Mouse (Mus musculus) stomach, postnatal 0 days (tissue): ENCODE measurements at regions not wholly inside any gene's neighbourhood (a gene's known extent, or its start where the extent isn't known, plus 50 kb on each side); places are given as distances from the start of the nearest gene placed in this dataset.

Source experiments
- ATAC-seq: fragments of 200-750 bp; cut with Nextera tagmentation; 2 replicates; pipeline ENCODE4 v1.8.0; 2017; ENCODE audit not compliant: low FRiP score, low TSS enrichment
- DNase-seq: peaks from one replicate; pipeline ENCODE4 v3.0.0-alpha.2; 2016; ENCODE audit warnings: low spot score
- H3K27ac ChIP-seq: fragments of 300-500 bp; sonication (generic); replicated peaks from 2 replicates; pipeline ENCODE4 v1.5.1; 2014; ENCODE audit warnings: mild to moderate bottlenecking, control low read depth
- H3K27me3 ChIP-seq: fragments of 300-500 bp; sonication (generic); 2 replicates; pipeline ENCODE4 v1.6.1; 2014; ENCODE audit warnings: low read length; ENCODE audit not compliant: control insufficient read depth, insufficient read depth
- H3K36me3 ChIP-seq: fragments of 300-500 bp; sonication (generic); 2 replicates; pipeline ENCODE4 v1.6.1; 2014; ENCODE audit warnings: low read length, mixed read lengths; ENCODE audit not compliant: control insufficient read depth, insufficient read depth
- H3K4me1 ChIP-seq: fragments of 300-500 bp; sonication (generic); replicated peaks from 2 replicates; pipeline ENCODE4 v1.6.1; 2014; ENCODE audit warnings: antibody characterized with exemption; ENCODE audit not compliant: control insufficient read depth, insufficient read depth
- H3K4me2 ChIP-seq: fragments of 300-500 bp; sonication (generic); replicated peaks from 2 replicates; pipeline ENCODE4 v1.6.1; 2014; ENCODE audit warnings: low read depth, mild to moderate bottlenecking, control low read depth, moderate library complexity
- H3K4me3 ChIP-seq: fragments of 300-500 bp; sonication (generic); 2 replicates; pipeline ENCODE4 v1.5.1; 2014; ENCODE audit warnings: low read depth, low read length, control low read depth
- H3K9ac ChIP-seq: fragments of 300-500 bp; sonication (generic); 2 replicates; pipeline ENCODE4 v1.6.1; 2014; ENCODE audit warnings: mild to moderate bottlenecking, low read length, control low read depth, mixed read lengths
- H3K9me3 ChIP-seq: fragments of 300-500 bp; sonication (generic); 2 replicates; pipeline ENCODE4 v1.6.1; 2016; ENCODE audit warnings: low read length; ENCODE audit not compliant: control insufficient read depth
- CTCF ChIP-seq: IDR thresholded peaks from 2 replicates; pipeline ENCODE4 v1.5.1; 2016; ENCODE audit warnings: antibody characterized with exemption, low read depth, mild to moderate bottlenecking, moderate library complexity
- EP300 ChIP-seq: optimal IDR thresholded peaks from 2 replicates; pipeline ENCODE3; 2016; ENCODE audit warnings: antibody characterized with exemption
- WGBS: fragments of 180-500 bp; shearing (Covaris S2); extraction: QIAGEN DNeasy Blood & Tissue Kit; methylation state at CpG from one replicate; pipeline ENCODE4 v1.1.7; 2014; 5-methylcytosine and 5-hydroxymethylcytosine counted together

DNA sequence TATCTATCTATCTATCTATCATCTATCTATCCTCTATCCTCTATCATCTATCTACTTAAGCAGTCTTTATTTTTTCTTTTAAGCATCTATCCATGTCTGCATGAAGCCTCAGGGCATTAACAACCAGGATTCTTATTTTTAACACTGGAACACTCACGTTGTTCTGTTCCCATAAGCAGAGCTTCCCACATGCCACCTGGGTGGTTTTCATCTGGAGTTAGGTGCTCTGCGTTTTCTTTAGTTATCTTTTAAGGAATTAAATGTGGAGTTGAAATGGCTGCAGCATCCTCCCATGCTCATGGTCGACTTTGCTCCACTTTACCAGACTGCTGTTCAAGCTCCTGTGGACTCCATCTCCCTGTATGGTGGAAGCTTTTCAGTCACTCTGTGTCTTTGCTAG lies 196.8 kb upstream of the Nox3 start:
- H3K9me3 ChIP-seq: no peaks in the 10 kb centered on the region
- 72% methylated on average over 3 of the region's 3 CpGs for WGBS
- ATAC-seq (no peak), DNase-seq (no peak)
- H3K27me3 ChIP-seq: no peaks in the 10 kb centered on the region
- H3K9ac ChIP-seq: no peak overlapping the region
- no peak overlapping the region for H3K4me3 ChIP-seq
- H3K4me2 ChIP-seq: no peak overlapping the region
- TF ChIP-seq EP300 (no peak), CTCF (no peak)
- no peaks in the 10 kb centered on the region for H3K4me1 ChIP-seq
- no peak overlapping the region for H3K27ac ChIP-seq
- H3K36me3 ChIP-seq: no peaks in the 10 kb centered on the region

- H3K36me3 ChIP-seq: no peaks in the 10 kb centered on the region
- no peak overlapping the region for H3K4me2 ChIP-seq
- H3K4me1 ChIP-seq: no peaks in the 10 kb centered on the region
- H3K27ac ChIP-seq: no peak overlapping the region
- no peak overlapping the region for H3K9ac ChIP-seq
- TF ChIP-seq CTCF (no peak), EP300 (no peak)
- no peak overlapping the region for H3K4me3 ChIP-seq
- H3K9me3 ChIP-seq: no peaks in the 10 kb centered on the region
- no peak for DNase-seq
- WGBS: 58% methylated on average over 1 of the region's 1 CpGs
- H3K27me3 ChIP-seq: no peaks in the 10 kb centered on the region
- ATAC-seq: no peak
Observed at GRCm38 (mm10) chr17:3883146-3883545, 187.1 kb upstream of the Nox3 start.

GRCm38 (mm10) chr17:3879075-3879474 lies 183.0 kb upstream of the Nox3 start:
- TF ChIP-seq EP300 (no peak), CTCF (no peak)
- WGBS: 75% methylated on average over 3 of the region's 3 CpGs

DNA sequence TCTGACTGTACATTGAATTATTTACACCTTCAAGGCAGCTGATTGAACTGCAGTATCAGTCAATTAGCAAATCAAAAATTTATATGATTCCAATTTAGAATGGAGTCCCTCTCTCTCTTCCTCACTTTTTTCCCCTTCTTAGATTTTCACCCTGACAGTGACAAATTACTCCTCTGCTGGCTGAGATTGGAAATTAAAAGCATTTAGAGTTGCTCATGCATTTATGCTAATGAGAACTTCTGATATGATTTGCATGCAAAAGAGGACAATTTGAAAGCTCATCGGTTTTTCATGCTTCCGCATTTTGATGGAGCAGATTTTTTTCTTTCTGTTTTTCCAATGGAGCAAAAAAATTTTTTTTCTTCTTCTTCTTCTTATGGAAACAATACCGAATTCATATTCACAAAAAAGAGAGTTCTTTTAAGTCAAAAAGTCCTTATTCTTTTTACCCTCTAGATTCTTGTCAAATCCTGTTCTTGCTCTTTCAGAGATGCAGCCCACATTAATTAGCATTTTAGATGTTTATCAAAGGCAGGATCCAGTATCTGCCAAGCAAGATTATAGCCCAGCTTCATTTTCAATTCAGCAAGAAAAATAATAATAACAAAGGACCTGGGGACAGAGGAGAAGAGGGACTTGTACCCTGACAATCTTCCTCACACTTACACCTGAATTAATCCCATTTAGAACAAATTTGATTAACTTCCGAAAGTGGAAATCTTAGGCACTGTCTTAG lies 173.6 kb upstream of the Nox3 start:
- Histone ChIP-seq H3K4me3 (no peak overlapping the region), H3K4me1 (no peaks in the 10 kb centered on the region), H3K36me3 (no peaks in the 10 kb centered on the region), H3K9me3 (no peaks in the 10 kb centered on the region), H3K27ac (no peak overlapping the region), H3K9ac (no peak overlapping the region), H3K27me3 (no peaks in the 10 kb centered on the region), H3K4me2 (no peak overlapping the region)
- TF ChIP-seq EP300: no peak
- no peak for TF ChIP-seq CTCF
- no peak for DNase-seq
- no peak for ATAC-seq
- WGBS: 70% methylated on average over 4 of the region's 4 CpGs

More at GRCm38 (mm10) chr17:3879075-3879474, 183.0 kb upstream of the Nox3 start:
- no peak overlapping the region for H3K27ac ChIP-seq
- no peak overlapping the region for H3K4me2 ChIP-seq
- no peaks in the 10 kb centered on the region for H3K27me3 ChIP-seq
- no peaks in the 10 kb centered on the region for H3K4me1 ChIP-seq
- no peak for DNase-seq
- no peaks in the 10 kb centered on the region for H3K9me3 ChIP-seq
- no peak for ATAC-seq
- H3K4me3 ChIP-seq: no peak overlapping the region
- H3K9ac ChIP-seq: no peak overlapping the region
- no peaks in the 10 kb centered on the region for H3K36me3 ChIP-seq

DNA sequence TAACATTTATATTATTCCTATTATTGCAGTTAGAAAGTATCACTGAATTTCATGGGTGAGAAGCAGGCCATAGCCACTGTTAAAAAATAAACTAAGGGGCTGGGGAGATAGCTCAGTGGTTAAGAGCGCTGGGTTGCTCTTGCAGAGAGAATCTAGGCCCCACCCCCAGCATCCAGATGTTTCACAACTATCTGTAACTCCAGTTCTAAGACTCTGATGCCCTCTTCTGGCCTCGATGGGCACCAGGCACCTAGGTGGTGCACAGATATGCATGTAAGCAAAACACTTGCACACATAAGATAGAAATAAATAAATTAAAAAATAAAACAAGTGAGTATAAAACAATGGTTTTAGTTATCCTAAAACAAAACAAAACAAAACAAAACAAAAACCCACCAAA lies 166.3 kb upstream of the Nox3 start:
- 23% methylated on average over 2 of the region's 2 CpGs for WGBS
- DNase-seq: no peak
- ATAC-seq: no peak
- Histone ChIP-seq H3K27ac (no peak overlapping the region), H3K4me2 (no peak overlapping the region), H3K9me3 (no peaks in the 10 kb centered on the region), H3K27me3 (no peaks in the 10 kb centered on the region), H3K9ac (no peak overlapping the region), H3K36me3 (no peaks in the 10 kb centered on the region), H3K4me1 (no peaks in the 10 kb centered on the region), H3K4me3 (no peak overlapping the region)
- TF ChIP-seq CTCF (peak; percentile 38), EP300 (no peak)

DNA sequence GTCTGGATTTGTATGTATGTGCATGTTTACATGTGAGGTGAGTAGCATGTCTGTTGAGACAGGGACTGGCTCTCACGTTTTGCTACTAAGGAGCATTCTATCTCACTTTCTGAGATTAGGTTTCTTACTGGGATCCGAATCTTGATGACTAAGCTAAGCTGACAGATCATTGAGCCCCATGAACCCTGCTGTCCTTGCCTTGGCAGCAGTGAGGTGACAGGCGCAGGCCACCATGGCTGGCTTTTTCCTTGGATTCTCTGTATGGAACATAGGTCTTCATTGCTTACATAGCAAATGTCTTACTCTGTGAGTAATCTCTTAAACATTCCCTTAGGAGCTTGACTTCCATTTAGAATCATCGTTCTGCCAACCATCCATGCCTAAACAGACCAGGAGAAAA lies 140.3 kb upstream of the Nox3 start:
- 66% methylated on average over 4 of the region's 4 CpGs for WGBS
- ATAC-seq (no peak), DNase-seq (no peak)
- Histone ChIP-seq H3K27ac (no peak overlapping the region), H3K9ac (no peak overlapping the region), H3K9me3 (no peaks in the 10 kb centered on the region), H3K4me3 (no peak overlapping the region), H3K27me3 (no peaks in the 10 kb centered on the region), H3K36me3 (no peaks in the 10 kb centered on the region), H3K4me1 (no peaks in the 10 kb centered on the region), H3K4me2 (no peak overlapping the region)
- TF ChIP-seq EP300 (no peak), CTCF (no peak)
